Mouse (Mus musculus) mesoderm, embryonic 11.5 days (tissue): ENCODE measurements at regions not wholly inside any gene's neighbourhood (a gene's known extent, or its start where the extent isn't known, plus 50 kb on each side); places are given as distances from the start of the nearest gene placed in this dataset.

Experiments
- DNase-seq: peaks from one replicate; pipeline ENCODE4 v3.0.0-alpha.2; 2012; ENCODE audit warnings: low read depth, low spot score

GRCm38 (mm10) chr2:178643841-178644240, 213.5 kb downstream of the Cdh26 start:
- DNase-seq = no peak

GRCm38 (mm10) chr2:178660071-178660470, 229.7 kb downstream of the Cdh26 start:
- DNase-seq = no peak

GRCm38 (mm10) chr2:178662396-178662795, 232.1 kb downstream of the Cdh26 start:
- DNase-seq = no peak

- DNase-seq = peak; percentile 83
Observed at GRCm38 (mm10) chr2:178664977-178665376, 234.6 kb downstream of the Cdh26 start.

- DNase-seq = no peak
Observed at GRCm38 (mm10) chr2:178668451-178668850, 238.1 kb downstream of the Cdh26 start.

GRCm38 (mm10) chr2:178670952-178671351, 240.6 kb downstream of the Cdh26 start:
- DNase-seq = no peak

GRCm38 (mm10) chr2:178673621-178674020, 243.3 kb downstream of the Cdh26 start:
- no peak for DNase-seq

- DNase-seq = no peak
Observed at GRCm38 (mm10) chr2:178674621-178675020, 244.3 kb downstream of the Cdh26 start.

- DNase-seq = no peak
Observed at GRCm38 (mm10) chr2:178676970-178677369, 246.6 kb downstream of the Cdh26 start.

GRCm38 (mm10) chr2:178680368-178680767, 250.0 kb downstream of the Cdh26 start:
- no peak for DNase-seq

- DNase-seq = peak; percentile 32
Observed at GRCm38 (mm10) chr2:178684026-178684958, 254.0 kb downstream of the Cdh26 start.

GRCm38 (mm10) chr2:178685211-178685610, 254.9 kb downstream of the Cdh26 start:
- no peak for DNase-seq

- no peak for DNase-seq
Observed at GRCm38 (mm10) chr2:178686167-178686601, 255.9 kb downstream of the Cdh26 start.

GRCm38 (mm10) chr2:178688586-178688985, 258.3 kb downstream of the Cdh26 start:
- DNase-seq = no peak

- no peak for DNase-seq
Observed at GRCm38 (mm10) chr2:178691190-178691864, 261.0 kb downstream of the Cdh26 start.

- no peak for DNase-seq
Observed at GRCm38 (mm10) chr2:178691865-178692228, 261.5 kb downstream of the Cdh26 start.

GRCm38 (mm10) chr2:178692231-178692630, 261.9 kb downstream of the Cdh26 start:
- no peak for DNase-seq

- DNase-seq = no peak
Observed at GRCm38 (mm10) chr2:178698648-178699047, 268.3 kb downstream of the Cdh26 start.

- no peak for DNase-seq
Observed at GRCm38 (mm10) chr2:178700825-178701224, 270.5 kb downstream of the Cdh26 start.

GRCm38 (mm10) chr2:178704510-178704909, 274.2 kb downstream of the Cdh26 start:
- no peak for DNase-seq

- no peak for DNase-seq
Observed at GRCm38 (mm10) chr2:178708649-178709048, 278.3 kb downstream of the Cdh26 start.

- no peak for DNase-seq
Observed at GRCm38 (mm10) chr2:178709192-178709881, 279.0 kb downstream of the Cdh26 start.
